Mouse (Mus musculus) gastrocnemius, postnatal 4 days (tissue): ENCODE data around the gene Cnih3. TPM values are rescaled to one million over a fixed set of nuclear protein-coding genes. Genes with fewer than 3 reads are reported as not detected.

Experiments used
- total RNA-seq, 2 experiments: library from RNA; stranded (reverse); gene quantifications; 2 replicates each; pipeline ENCODE4 v1.2.3; 2021

The Cnih3 gene
- total RNA-seq, 2 experiments from 2014 or later, result 0.17 TPM; not detected in 1

Other genes starting within 250 kb of the Cnih3 start
- 10 to 100 TPM; 14.9 to 16.8 TPM for gene Nvl, start 208.4 kb upstream of the Cnih3 start, total RNA-seq
- 10 to 100 TPM; 29.6 to 31.2 TPM for gene Cnih4, start 207.9 kb upstream of the Cnih3 start, total RNA-seq
- gene Wdr26, start 140.6 kb upstream of the Cnih3 start, total RNA-seq, result 100 to 1,000 TPM; 118 to 125 TPM
- not detected for gene Ccdc121, start 158.8 kb downstream of the Cnih3 start, total RNA-seq
- 1 to 10 TPM; 1.2 to 1.3 TPM for gene Dnah14, start 223.9 kb downstream of the Cnih3 start, total RNA-seq